Mouse (Mus musculus) embryonic fibroblast, embryonic 13.5 days (primary cell): Measurements from ENCODE around the gene Wnt2. TPM values are rescaled to one million over a fixed set of nuclear protein-coding genes. Genes with fewer than 3 reads are reported as not detected.

ENCODE experiments used
- H3K27ac ChIP-seq: 2 replicates; pipeline ENCODE4 v1.5.1; 2012; ENCODE audit warnings: low read length, control low read depth, inconsistent platforms; ENCODE audit not compliant: insufficient read depth
- H3K4me1 ChIP-seq: 2 replicates; pipeline ENCODE4 v1.6.1; 2011; ENCODE audit warnings: low read length; ENCODE audit not compliant: control insufficient read depth, insufficient read depth
- H3K4me3 ChIP-seq: 2 replicates; pipeline ENCODE4 v1.5.1; 2011; ENCODE audit warnings: mild to moderate bottlenecking, control low read depth, low read length; ENCODE audit not compliant: insufficient read depth
- CTCF ChIP-seq: IDR thresholded peaks from 2 replicates; pipeline ENCODE4 v1.5.1; 2011; ENCODE audit warnings: mild to moderate bottlenecking, control low read depth, low read length, moderate library complexity, borderline replicate concordance; ENCODE audit not compliant: insufficient read depth
- POLR2A ChIP-seq: IDR thresholded peaks from 2 replicates; pipeline ENCODE4 v1.6.1; 2011; ENCODE audit warnings: low read depth, mild to moderate bottlenecking, control low read depth, low read length, moderate library complexity
- polyA plus RNA-seq: library from polyadenylated mRNA; stranded (reverse); fragments of >200 nt; gene quantifications from 2 replicates; pipeline ENCODE4 v1.2.4, GENCODE M21; 2011; ENCODE audit warnings: low read depth; ENCODE audit not compliant: missing spikeins, insufficient read length

Wnt2 gene
- polyA plus RNA-seq: 0.94 and 2.1 TPM in 2 replicates

- TF ChIP-seq POLR2A (no peak), CTCF (no peak)
- Histone ChIP-seq H3K27ac (no peak within 1 kb of the TSS), H3K4me3 (peak within 1 kb of the TSS; percentile 29), H3K4me1 (no peaks in the 10 kb centered on the region; the same call in 1 of the 2 replicates)
Measured at GRCm38 (mm10) chr6:18029746-18030656, at the start of gene Wnt2. Wnt2 (minus strand) TSS chr6:18030585.

GRCm38 (mm10) chr6:18078615-18079014 is 48.2 kb upstream of the Wnt2 start:
- no peak overlapping the region for H3K4me3 ChIP-seq
- no peak for TF ChIP-seq CTCF
- TF ChIP-seq POLR2A: no peak
- H3K4me1 ChIP-seq: no peaks in the 10 kb centered on the region
- no peak overlapping the region for H3K27ac ChIP-seq

- no peak overlapping the region for H3K4me3 ChIP-seq
- no peak overlapping the region for H3K27ac ChIP-seq
- no peaks in the 10 kb centered on the region for H3K4me1 ChIP-seq
- no peak for TF ChIP-seq CTCF
- no peak for TF ChIP-seq POLR2A
Measured at GRCm38 (mm10) chr6:18076986-18077385, 46.6 kb upstream of the Wnt2 start.

- Histone ChIP-seq H3K4me1 (no peaks in the 10 kb centered on the region), H3K4me3 (no peak overlapping the region), H3K27ac (no peak overlapping the region)
- no peak for TF ChIP-seq CTCF
- no peak for TF ChIP-seq POLR2A
Measured at GRCm38 (mm10) chr6:18076577-18076976, 46.2 kb upstream of the Wnt2 start.

- TF ChIP-seq POLR2A: no peak
- TF ChIP-seq CTCF: no peak
- H3K4me3 ChIP-seq: no peak overlapping the region
Measured at GRCm38 (mm10) chr6:18057899-18058298, 27.5 kb upstream of the Wnt2 start.

GRCm38 (mm10) chr6:18051702-18052101 is 21.3 kb upstream of the Wnt2 start:
- H3K4me1 ChIP-seq: no peaks in the 10 kb centered on the region
- TF ChIP-seq CTCF (no peak), POLR2A (no peak)
- no peak overlapping the region for H3K27ac ChIP-seq
- H3K4me3 ChIP-seq: no peak overlapping the region

More at GRCm38 (mm10) chr6:18057899-18058298, 27.5 kb upstream of the Wnt2 start:
- Histone ChIP-seq H3K27ac (no peak overlapping the region), H3K4me1 (no peaks in the 10 kb centered on the region)

GRCm38 (mm10) chr6:18044299-18044698 is 13.9 kb upstream of the Wnt2 start:
- H3K27ac ChIP-seq: no peak overlapping the region
- TF ChIP-seq POLR2A (no peak), CTCF (no peak)

GRCm38 (mm10) chr6:18043172-18043571 is 12.8 kb upstream of the Wnt2 start:
- H3K27ac ChIP-seq: no peak overlapping the region
- no peak overlapping the region for H3K4me3 ChIP-seq
- TF ChIP-seq CTCF (no peak), POLR2A (no peak)
- H3K4me1 ChIP-seq: no peaks in the 10 kb centered on the region

More at GRCm38 (mm10) chr6:18044299-18044698, 13.9 kb upstream of the Wnt2 start:
- Histone ChIP-seq H3K4me3 (no peak overlapping the region), H3K4me1 (no peaks in the 10 kb centered on the region)

- Histone ChIP-seq H3K4me1 (no peaks in the 10 kb centered on the region), H3K27ac (no peak overlapping the region), H3K4me3 (peak overlapping the region; percentile 1; the same call in 1 of the 2 replicates)
- TF ChIP-seq POLR2A: no peak
- no peak for TF ChIP-seq CTCF
Measured at GRCm38 (mm10) chr6:18032271-18032670, 1.9 kb upstream of the Wnt2 start.

GRCm38 (mm10) chr6:18031509-18032010 is 1.2 kb upstream of the Wnt2 start:
- H3K27ac ChIP-seq: no peak overlapping the region
- TF ChIP-seq POLR2A: no peak
- no peak for TF ChIP-seq CTCF

More at GRCm38 (mm10) chr6:18031509-18032010, 1.2 kb upstream of the Wnt2 start:
- peak overlapping the region; percentile 1 for H3K4me3 ChIP-seq
- no peaks in the 10 kb centered on the region for H3K4me1 ChIP-seq
